Mouse (Mus musculus): ENCODE results near the gene Myoz2.

The Myoz2 gene

DNA sequence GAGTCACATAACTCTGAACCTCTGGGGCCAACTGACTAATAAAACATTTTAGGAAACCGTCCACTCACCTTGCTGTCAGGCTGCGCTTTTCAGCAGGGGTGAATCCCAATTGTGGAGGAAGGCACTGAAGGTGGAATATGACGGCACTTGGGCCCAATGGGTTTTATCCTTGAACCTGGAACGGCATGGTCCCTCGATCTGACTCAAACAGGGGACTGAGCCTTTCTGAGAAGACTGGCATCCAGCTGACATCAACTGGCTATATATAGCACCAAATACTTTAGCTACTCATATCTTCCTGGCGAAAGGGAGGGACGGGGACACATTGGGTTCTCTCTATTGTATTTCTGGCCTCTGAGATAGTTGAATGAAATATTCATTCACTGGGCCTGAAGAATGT lies at the start of gene Myoz2:
Gene Myoz2, minus strand, starts transcription at position 264 of the 400 bp plus-strand sequence.
- no peak for DNase-seq (ENCODE audit: low spot score in 2 of 2)

GRCm38 (mm10) chr3:123081665-123082064 lies 46.9 kb upstream of the Myoz2 start:
- no peak for DNase-seq (ENCODE audit: low spot score in 2 of 2)

DNA sequence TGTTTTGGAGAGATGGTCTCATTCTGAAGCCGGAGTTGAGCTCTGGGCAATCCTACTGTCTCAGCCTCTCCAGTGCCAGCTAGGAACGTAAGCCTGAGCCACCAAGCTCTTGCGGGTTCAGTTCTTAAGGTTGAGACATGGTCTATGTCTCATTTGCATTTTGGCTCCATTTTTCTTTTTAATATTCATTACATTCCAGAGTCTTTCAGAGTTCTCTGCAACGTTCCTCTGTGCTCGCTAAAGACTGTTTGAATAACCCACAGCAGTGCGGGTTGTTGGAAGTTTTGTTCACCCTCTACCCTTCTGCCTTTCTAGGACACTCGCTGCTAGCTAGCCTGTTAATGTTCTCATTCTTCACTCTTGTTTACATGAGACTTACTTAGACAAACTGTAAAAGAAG lies 46.1 kb upstream of the Myoz2 start:
- DNase-seq (ENCODE audit: low spot score in 2 of 2) = no peak

- no peak for DNase-seq (ENCODE audit: low spot score in 2 of 2)
Measured at GRCm38 (mm10) chr3:123080017-123080725, 45.4 kb upstream of the Myoz2 start.

DNA sequence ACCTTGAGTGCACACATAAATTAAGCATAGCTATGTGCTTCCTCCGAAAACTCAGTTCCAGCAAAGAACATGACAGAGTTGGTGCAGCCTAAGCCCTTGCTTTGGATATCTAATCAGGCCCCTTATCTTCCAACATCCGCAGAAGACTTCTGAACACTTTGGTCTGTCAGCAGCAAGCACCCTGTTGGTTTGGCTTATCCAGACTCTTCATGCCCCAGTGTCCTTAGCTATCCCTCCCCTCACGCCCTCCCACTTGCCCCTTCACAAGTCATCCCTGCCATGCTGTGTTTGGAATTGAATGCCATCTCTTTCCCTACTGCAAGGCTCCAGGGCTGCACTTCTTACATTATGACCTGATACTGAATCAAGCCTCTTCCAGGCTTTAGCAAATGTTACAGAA lies 40.9 kb upstream of the Myoz2 start:
- DNase-seq (ENCODE audit: low spot score in 2 of 2) = no peak

DNA sequence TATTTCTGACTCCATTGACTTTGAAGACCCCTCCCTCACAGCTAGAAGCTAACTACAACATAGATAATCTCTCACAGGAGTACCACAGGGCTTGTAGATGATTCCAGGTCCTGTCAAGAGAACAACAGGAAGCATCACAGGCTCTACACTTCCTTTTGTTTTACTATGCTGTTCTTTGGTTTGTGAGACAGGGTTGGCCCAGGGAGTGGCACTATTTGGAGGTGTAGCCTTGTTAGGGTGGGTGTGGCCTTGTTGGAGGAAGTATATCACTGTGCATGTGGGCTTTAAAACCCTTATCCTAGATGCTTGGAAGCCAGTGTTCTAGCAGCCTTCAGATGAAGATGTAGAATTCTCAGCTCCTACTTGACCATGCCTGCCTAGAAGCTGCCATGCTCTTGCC lies 40.2 kb upstream of the Myoz2 start:
- no peak for DNase-seq (ENCODE audit: low spot score in 2 of 2)

GRCm38 (mm10) chr3:123073351-123073750 lies 38.5 kb upstream of the Myoz2 start:
- no peak for DNase-seq (ENCODE audit: low spot score in 2 of 2)

GRCm38 (mm10) chr3:123072472-123072871 lies 37.7 kb upstream of the Myoz2 start:
- DNase-seq (ENCODE audit: low spot score in 2 of 2) = no peak

- DNase-seq (ENCODE audit: low spot score in 2 of 2) = no peak
Measured at GRCm38 (mm10) chr3:123070996-123071395, 36.2 kb upstream of the Myoz2 start.

- DNase-seq (ENCODE audit: low spot score in 2 of 2) = no peak
Measured at GRCm38 (mm10) chr3:123066836-123067235, 32.0 kb upstream of the Myoz2 start.

DNA sequence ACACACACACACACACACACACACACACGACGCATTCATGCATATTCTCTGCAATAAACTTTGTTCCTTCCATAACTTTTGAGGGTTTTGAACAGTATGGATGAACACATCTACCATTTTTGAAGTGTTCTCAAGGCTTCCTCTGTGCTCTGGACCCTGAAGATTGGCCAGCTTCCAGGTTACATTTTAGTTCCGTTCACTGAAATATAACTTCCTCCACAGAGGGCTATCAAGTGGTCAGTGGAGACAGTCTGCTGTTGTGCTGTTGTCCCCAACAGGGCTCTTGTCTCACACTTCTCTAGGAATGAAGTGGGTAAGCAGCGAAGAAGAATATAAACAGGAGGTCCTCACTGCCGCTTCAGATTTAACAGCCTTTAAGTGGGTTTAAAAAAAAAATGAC lies 30.7 kb upstream of the Myoz2 start:
- no peak for DNase-seq (ENCODE audit: low spot score in 2 of 2)

DNA sequence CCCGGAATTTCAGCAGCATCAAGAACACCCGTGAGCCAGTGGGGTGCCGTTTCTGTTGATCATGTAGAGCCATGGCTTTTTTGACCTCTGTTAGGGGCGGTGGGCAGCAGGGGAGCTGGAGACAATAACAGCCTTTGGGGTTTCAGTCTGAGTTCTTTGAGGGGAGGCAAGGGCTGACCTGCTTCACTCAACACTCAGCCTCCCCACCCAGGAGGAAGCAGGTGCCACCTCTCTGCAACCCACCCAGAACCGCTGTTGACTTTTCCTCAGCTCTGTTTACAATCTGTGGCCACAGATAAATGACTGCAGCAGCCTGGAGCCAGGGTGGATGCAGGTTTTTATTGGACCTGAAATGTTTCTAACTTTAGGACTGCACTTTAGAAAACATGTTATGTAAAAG lies 29.4 kb upstream of the Myoz2 start:
- DNase-seq (ENCODE audit: low spot score in 2 of 2) = no peak

DNA sequence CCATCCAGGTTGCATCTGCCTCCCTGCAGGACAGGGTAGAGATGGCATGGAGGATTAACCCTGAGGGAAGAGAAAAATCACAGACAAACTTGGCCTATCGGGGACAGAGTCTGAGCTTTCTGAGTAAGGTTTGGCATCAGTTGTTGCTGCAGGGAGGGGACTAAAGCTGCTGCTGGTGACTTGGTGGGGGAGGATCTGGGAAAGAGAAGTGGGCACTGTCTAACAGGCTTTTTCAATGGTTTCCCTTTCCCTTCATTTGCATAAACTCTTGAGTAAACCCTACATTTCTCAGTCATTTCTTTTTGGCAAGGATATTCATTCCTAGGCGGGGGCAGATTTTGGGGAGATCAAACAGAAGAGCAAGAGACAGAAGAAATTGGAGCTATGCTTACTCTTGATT lies 27.1 kb upstream of the Myoz2 start:
- no peak for DNase-seq (ENCODE audit: low spot score in 2 of 2)

- no peak for DNase-seq (ENCODE audit: low spot score in 2 of 2)
Measured at GRCm38 (mm10) chr3:123058832-123059231, 24.0 kb upstream of the Myoz2 start.

GRCm38 (mm10) chr3:123054178-123054577 lies 19.4 kb upstream of the Myoz2 start:
- DNase-seq (ENCODE audit: low spot score in 2 of 2) = no peak

GRCm38 (mm10) chr3:123053192-123053938 lies 18.6 kb upstream of the Myoz2 start:
- DNase-seq (ENCODE audit: low spot score in 2 of 2) = no peak

DNA sequence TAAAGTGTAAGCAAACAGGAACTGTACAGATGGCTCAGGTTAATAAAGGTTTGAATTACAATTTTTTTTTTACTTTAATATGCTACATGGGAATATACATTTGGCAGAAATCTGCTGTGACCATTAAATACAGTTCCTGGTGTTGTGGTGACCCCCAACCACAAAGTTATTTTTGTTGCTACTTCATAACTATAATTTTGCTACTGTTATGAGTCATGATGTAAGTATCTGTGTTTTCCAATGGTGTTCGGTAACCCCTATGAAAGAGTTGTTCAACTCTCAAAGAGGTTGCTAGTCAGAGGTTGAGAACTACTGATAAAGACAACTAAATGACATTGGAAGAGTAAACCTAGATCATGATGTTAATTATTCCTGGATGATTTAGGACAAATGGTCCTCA lies 7.5 kb upstream of the Myoz2 start:
- no peak for DNase-seq (ENCODE audit: low spot score in 2 of 2)

- no peak for DNase-seq (ENCODE audit: low spot score in 2 of 2)
Measured at GRCm38 (mm10) chr3:123033804-123034203, 1.0 kb downstream of the Myoz2 start.

DNA sequence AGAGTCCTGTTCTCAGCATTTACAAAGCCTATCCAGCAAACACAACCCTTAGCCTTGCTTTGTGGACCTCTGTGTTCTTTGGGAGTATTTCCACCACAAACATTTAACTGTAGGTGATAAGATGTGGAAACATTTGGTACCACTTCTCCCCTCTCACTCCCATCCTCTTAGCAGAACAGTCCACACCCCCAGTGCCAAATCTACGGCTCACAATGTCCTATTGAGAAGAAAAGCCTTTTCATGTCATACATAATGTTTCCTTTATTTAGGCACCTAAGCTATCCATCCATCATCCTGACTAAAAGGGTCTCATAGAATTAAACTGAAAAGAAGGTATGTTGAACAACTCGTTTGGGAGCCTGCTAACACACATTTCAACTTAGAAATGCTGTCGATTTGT lies 9.2 kb downstream of the Myoz2 start:
- no peak for DNase-seq (ENCODE audit: low spot score in 2 of 2)

DNA sequence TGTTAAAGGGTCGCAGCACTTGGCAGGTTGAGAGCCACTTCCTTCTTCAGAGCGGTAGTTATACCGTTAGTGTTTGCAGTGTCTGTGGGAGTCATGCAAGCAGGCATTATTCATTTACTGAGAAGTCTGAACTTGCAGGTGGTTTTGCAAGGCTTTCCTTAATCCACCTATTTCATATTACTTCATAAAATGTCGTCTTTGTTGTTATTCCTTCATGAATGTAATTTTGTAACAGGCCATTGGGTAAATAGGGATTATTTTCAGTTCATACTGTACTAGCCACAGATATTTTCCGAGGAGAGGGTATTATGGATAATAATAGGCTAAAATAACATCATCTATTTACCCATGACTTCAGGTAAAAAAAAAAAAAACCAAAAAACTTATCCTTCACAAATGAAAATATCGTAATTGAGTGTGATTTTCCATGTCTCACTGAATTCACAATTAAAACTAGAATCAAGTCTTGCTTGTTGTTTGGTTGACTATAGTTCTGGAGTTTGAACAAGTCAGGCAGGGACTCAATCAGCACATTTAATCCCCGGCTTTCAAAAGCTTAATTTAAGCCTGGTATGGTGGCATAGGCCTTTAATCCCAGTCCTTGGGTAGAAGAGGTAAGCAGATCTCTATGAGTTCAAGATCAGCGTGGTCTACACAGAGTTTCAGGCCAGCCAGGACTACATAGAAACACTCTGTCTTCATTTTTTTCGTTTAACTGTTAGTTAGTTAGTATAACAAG lies 10.2 kb downstream of the Myoz2 start:
- no peak for DNase-seq (ENCODE audit: low spot score in 2 of 2)

GRCm38 (mm10) chr3:123018792-123019191 lies 16.0 kb downstream of the Myoz2 start:
- DNase-seq (ENCODE audit: low spot score in 2 of 2) = no peak

DNA sequence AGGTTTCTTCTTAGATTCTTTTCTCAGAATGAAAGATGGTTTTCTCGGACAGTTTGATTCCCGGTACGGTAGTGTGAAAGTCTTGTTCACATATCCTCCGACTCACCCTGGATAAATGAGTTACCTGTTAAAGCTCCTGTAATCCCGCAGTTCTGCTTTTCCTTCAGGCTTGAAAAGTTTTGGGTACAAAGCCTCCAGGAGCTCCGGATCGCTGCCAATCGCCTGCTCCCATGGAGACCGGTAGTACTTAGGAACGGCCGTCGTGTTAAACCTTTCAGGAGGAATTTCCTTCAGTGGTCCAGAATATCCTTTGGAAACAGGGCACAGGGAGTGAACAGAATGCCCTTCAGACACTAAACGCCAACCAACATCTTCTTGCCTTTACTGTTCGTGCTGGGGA lies 21.3 kb downstream of the Myoz2 start:
- DNase-seq (ENCODE audit: low spot score in 2 of 2) = no peak

- no peak for DNase-seq (ENCODE audit: low spot score in 2 of 2)
Measured at GRCm38 (mm10) chr3:123009417-123009816, 25.4 kb downstream of the Myoz2 start.
